Mouse (Mus musculus): ENCODE results near the gene Fgf8.
A peak's percentile ranks its signal among the peaks of the same experiment; 100 is the strongest.

Gene Fgf8

GRCm38 (mm10) chr19:45742218-45742983 lies at the start of gene Fgf8:
Gene Fgf8, minus strand, starts transcription at chr19:45742915.
- peak; percentile 59 for DNase-seq (ENCODE audit: extremely low spot score, low spot score)

- no peak for DNase-seq (ENCODE audit: extremely low spot score, low spot score)
Observed at GRCm38 (mm10) chr19:45792404-45792803, 49.7 kb upstream of the Fgf8 start.

DNA sequence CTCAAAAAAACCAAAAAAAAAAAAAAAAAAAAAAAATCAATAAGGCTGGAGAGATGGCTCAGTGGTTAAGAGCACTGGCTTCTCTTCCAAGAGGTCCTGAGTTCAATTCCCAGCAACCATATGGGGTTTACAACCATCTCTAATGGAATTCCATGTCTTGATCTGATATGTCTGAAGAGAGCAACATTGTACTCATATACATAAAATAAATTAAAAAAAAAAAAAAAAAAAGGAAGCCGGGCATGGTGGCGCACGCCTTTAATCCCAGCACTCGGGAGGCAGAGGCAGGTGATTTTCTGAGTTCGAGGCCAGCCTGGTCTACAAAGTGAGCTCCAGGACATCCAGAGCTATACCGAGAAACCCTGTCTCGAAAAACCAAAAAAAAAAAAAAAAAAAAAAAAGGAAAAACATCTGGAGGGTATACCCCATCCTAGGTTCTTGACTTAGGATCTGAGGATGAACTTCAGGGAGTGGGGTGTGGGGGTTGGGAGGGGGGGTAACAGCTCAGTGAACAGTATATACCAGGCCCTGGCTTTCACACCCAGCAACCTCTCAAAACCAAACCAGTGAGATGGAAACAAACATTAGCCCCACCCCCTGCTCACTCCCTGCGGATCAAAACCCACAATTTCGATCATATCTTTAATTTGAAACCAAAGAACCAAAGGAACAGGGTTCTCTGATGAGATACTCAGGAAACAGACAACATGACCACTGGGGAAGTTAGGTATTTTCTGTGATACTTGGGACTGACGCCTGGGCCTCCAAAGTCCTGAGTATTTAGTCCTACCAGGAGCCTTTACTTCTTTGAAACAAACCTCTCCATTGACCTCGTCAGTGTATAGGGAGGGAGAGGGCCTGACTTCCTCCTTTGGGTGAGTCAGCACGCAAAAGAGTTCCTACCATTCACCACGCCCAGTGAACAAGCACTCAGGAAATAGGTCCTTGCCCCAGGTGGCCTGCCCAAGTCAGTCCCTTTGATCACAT lies 47.5 kb upstream of the Fgf8 start:
- DNase-seq (ENCODE audit: extremely low spot score, low spot score), result no peak

DNA sequence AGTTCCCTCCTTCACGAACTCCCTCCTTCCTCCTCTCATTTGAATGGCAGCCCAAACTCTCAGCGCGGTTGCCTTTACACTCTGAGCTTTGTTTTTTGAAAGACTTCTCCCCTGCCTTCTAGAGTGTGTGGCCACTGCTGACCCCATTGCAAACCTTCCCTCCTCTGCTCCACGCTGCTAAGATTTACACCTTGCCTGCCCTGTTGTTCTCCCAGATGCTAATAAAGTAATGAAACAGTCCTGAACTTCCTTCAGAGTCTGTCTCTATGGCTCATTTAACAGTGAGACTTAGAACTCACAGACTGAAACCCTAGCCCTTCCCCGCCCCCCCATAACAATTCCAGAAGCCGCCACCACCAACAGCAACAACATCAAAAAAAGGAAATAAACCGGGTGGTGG lies 46.6 kb upstream of the Fgf8 start:
- no peak for DNase-seq (ENCODE audit: extremely low spot score, low spot score)

- no peak for DNase-seq (ENCODE audit: extremely low spot score, low spot score)
Observed at GRCm38 (mm10) chr19:45788337-45788736, 45.6 kb upstream of the Fgf8 start.

GRCm38 (mm10) chr19:45787450-45787849 lies 44.7 kb upstream of the Fgf8 start:
- no peak for DNase-seq (ENCODE audit: extremely low spot score, low spot score)

DNA sequence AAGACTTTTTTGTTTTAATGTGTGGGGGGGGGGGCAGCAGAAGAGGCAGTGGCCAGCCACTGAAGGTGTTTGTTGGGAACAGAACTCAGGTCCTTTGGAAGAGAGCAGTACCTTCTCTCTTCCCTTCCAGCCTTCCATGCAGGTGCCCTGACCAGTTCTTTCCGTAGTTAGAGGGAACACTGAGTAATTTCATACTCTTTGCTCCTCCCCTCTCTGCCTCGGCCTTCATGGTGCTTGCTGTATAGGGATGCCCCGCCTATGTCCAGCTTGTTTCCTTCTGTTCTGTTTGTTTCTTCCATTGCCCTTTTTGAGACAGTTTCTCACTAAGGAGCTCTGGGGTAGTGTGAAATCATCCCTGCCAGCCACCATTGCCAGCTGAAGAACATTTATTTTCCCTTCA lies 42.8 kb upstream of the Fgf8 start:
- no peak for DNase-seq (ENCODE audit: extremely low spot score, low spot score)

- DNase-seq (ENCODE audit: extremely low spot score, low spot score), result no peak
Observed at GRCm38 (mm10) chr19:45783933-45784576, 41.3 kb upstream of the Fgf8 start.

DNA sequence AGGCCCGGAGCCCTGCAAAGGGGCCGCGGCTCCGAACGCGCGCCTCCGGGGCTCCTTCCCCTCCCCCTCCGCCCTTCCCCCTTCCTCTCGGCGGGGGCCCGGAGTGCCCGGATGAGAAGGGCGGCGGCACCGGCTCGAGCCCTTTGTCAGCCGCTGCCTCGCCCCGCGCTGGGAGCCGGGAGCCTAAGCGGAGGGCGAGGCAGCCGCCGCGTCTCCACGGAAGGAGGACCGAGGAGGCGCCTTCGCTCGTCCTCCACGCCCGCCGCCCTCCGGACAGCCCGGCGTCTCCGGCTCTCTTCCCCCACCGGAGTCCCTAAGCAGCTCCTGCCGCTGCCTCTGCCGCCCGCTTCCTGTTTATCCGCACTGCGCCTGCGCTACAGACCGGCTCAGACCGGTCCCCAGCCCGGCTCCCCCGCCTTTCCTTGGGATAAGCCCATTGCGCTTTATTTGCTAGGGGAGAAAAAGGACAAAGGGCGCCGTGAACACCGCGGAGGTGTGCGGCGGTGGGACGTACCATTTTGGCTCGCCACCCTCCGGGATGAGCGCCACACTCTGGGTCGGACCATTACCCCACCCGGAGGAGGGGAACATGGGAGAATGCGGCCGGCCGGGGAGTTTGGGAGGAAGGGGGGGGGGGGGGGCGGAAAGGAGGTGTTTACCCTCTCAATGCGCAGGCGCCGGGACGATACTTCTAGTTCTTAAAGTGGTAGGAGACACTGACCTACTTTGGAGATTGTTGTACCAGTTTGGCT lies 40.6 kb upstream of the Fgf8 start, which contains the start of gene Mgea5:
Gene Mgea5 (minus strand): TSS at position 657 of the 752 bp plus-strand sequence.
- peak; percentile 99 for DNase-seq (ENCODE audit: extremely low spot score, low spot score)

DNA sequence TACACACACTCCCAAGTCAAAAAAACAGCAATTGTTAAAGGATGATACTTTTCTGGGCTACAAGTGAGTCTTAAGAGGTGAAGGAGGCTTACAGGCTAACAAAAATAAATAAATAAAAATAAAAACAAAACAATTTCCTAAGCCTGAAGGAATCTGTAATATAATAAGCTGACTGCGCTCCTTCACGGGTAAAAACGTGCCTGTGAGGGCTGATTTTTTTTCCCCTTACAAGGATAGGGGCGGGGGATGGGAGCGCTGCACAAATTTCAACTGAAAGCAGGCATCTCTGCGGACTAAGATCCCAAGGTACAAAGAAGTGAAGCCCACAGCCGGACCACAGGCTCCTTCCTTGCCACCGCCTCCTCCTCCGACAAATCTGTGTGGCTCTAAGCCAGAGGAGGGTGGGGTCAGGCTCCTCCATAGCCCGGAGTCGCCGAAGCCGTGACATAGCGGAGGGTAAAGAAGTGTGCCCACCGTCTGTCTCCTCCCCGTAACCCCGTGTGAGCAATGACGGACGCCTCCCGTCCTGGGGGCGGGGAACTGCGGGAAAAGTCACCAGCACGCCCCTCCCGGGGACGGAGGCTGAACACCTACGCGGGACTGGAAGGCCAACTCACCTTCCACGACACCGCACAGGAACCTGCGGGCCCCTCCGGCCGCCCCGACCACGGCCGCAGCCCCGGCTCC lies 39.7 kb upstream of the Fgf8 start:
- no peak for DNase-seq (ENCODE audit: extremely low spot score, low spot score)

DNA sequence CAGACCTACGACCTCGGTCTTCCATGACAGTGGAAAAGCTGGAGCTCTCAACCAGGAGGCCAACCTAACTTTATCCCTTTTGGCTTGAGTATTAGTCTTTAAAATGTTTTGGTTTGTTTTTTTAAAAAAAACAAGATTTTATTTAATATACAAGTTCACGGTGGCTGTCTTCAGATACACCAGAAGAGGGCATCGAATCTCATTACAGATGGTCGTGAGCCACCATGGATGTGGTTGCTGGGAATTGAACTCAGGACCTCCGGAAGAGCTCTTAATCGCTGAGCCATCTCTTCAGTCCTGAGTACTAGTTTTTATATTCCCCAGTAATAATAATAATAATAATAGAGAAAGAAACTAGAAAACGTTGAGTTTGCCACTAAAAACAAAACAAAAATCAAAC lies 39.0 kb upstream of the Fgf8 start:
- no peak for DNase-seq (ENCODE audit: extremely low spot score, low spot score)

- DNase-seq (ENCODE audit: extremely low spot score, low spot score), result no peak
Observed at GRCm38 (mm10) chr19:45780350-45780915, 37.7 kb upstream of the Fgf8 start.

GRCm38 (mm10) chr19:45775486-45775885 lies 32.8 kb upstream of the Fgf8 start:
- no peak for DNase-seq (ENCODE audit: extremely low spot score, low spot score)

DNA sequence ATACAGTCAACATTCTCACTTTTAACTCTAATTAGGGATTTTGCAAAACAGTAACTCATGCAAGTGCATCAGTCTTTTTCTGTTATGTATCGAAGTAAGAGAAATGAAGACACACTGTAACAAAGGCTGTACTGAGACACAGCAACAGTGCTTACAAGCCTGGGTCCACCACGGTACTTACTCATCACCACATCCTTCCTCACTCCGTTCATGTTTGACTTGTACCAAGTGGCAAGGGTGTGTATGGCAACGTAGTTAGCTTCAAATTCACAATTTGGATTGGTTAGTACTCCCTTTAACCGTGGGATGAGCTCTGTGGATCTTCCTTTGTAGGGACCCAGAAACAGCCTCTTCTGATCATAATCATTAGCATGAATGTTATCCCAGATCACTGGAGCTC lies 28.8 kb upstream of the Fgf8 start:
- DNase-seq (ENCODE audit: extremely low spot score, low spot score), result no peak

GRCm38 (mm10) chr19:45760810-45761209 lies 18.1 kb upstream of the Fgf8 start:
- no peak for DNase-seq (ENCODE audit: extremely low spot score, low spot score)

GRCm38 (mm10) chr19:45758671-45759070 lies 16.0 kb upstream of the Fgf8 start:
- no peak for DNase-seq (ENCODE audit: extremely low spot score, low spot score)

- no peak for DNase-seq (ENCODE audit: extremely low spot score, low spot score)
Observed at GRCm38 (mm10) chr19:45753551-45753950, 10.8 kb upstream of the Fgf8 start.

- no peak for DNase-seq (ENCODE audit: extremely low spot score, low spot score)
Observed at GRCm38 (mm10) chr19:45751881-45752280, 9.2 kb upstream of the Fgf8 start.

- peak; percentile 96 for DNase-seq (ENCODE audit: extremely low spot score, low spot score)
Observed at GRCm38 (mm10) chr19:45749243-45750043, 6.7 kb upstream of the Fgf8 start, which contains the start of gene Npm3. Gene Npm3, minus strand, starts transcription at chr19:45749591.

Data from neural tube, embryonic 10.5 days (tissue).